In the genomic region with DNA sequence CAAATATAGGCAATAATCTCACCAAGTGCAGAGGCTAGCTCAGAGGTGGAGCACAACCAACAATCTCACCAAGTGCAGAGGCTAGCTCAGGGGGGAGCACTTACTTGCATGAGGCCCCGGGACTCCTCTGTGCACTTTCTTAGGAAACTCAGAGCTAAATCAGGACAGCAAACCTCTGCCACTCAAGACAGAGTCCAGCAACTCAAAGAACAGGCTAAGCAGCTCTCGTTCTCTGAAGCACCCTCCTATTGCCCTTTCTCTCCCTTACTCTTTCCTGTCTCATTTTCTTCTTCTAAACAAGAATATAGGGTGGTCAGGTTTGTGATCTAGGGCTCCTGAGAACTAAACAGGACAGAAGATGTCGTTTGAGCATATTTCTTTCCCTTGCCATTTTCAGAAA, we compare ENCODE assay signal across 26 mouse cellular contexts. TPM values are rescaled to one million over a fixed set of nuclear protein-coding genes. Genes with fewer than 3 reads are reported as not detected.
"Had no signal": no experiment of that assay in that cellular context is flagged by ENCODE, and none has a peak within 500 bp of the region (broad histone marks: within the 10 kb centered on the region; RNA-seq: fewer than 3 reads in every experiment).

No protein-coding gene starts in this region.

- H3K4me2 ChIP-seq: liver, embryonic 11.5 days; liver, embryonic 13.5 days; liver, embryonic 15.5 days; midbrain, embryonic 11.5 days; midbrain, embryonic 13.5 days; midbrain, embryonic 15.5 days; neural tube, embryonic 13.5 days; neural tube, embryonic 15.5 days had no signal

- H3K4me3 ChIP-seq: liver, embryonic 13.5 days; liver, embryonic 15.5 days; megakaryocyte, embryonic 14.5 days; midbrain, embryonic 13.5 days; midbrain, embryonic 15.5 days; myocyte; neural tube, embryonic 13.5 days; neural tube, embryonic 15.5 days had no signal

- H3K9me3 ChIP-seq: liver, embryonic 13.5 days; liver, embryonic 15.5 days; midbrain, embryonic 13.5 days; neural tube, embryonic 15.5 days had no signal

- H3K9ac ChIP-seq: liver, embryonic 13.5 days; liver, embryonic 15.5 days; liver, postnatal 0 days; midbrain, embryonic 13.5 days; midbrain, embryonic 15.5 days; neural tube, embryonic 13.5 days; neural tube, embryonic 15.5 days had no signal

- H3K27ac ChIP-seq: liver, embryonic 13.5 days; liver, embryonic 15.5 days; macrophage; midbrain, embryonic 13.5 days; midbrain, embryonic 15.5 days; neural tube, embryonic 13.5 days; neural tube, embryonic 15.5 days had no signal

- H3K4me1 ChIP-seq: liver, embryonic 13.5 days; liver, embryonic 15.5 days; megakaryocyte, embryonic 14.5 days; midbrain, embryonic 13.5 days; midbrain, embryonic 15.5 days; neural tube, embryonic 13.5 days; neural tube, embryonic 15.5 days had no signal

- H3K36me3 ChIP-seq: liver, embryonic 13.5 days; liver, embryonic 15.5 days; midbrain, embryonic 13.5 days; midbrain, embryonic 15.5 days; neural tube, embryonic 13.5 days; neural tube, embryonic 15.5 days had no signal

- DNase-seq: liver; liver, embryonic 13.5 days; liver, postnatal 0 days; lung, adult 2 months; retina, postnatal 1 day; right cerebral cortex, adult 18-20 months; right cerebral cortex, postnatal 25 days; right cerebral cortex, postnatal 4 days; spleen, adult 18-20 months; thymus, adult 18-20 months; thymus, postnatal 14 days; thymus, postnatal 36 days had no signal

- ATAC-seq: liver, postnatal 0 days; midbrain, embryonic 13.5 days; midbrain, embryonic 15.5 days had no signal

- H3K27me3 ChIP-seq: liver, embryonic 13.5 days; liver, embryonic 15.5 days; megakaryocyte, embryonic 14.5 days; midbrain, embryonic 13.5 days; midbrain, embryonic 15.5 days; neural tube, embryonic 13.5 days; neural tube, embryonic 15.5 days had no signal

RNA-seq across cellular contexts. Expression of gene Cyp2f2, which starts 7.7 kb away (rescaled TPM):
- polyA plus RNA-seq: liver, embryonic 11.5 days; macrophage; midbrain, embryonic 11.5 days; midbrain, embryonic 13.5 days; neural tube, embryonic 11.5 days; neural tube, embryonic 13.5 days; neural tube, embryonic 15.5 days had no signal

RNA-seq across cellular contexts. Expression of gene Cyp2t4, which starts 41.5 kb away (rescaled TPM):
- polyA plus RNA-seq: liver, embryonic 11.5 days; liver, embryonic 15.5 days; liver, postnatal 0 days; lung, adult 2 months; macrophage; midbrain, embryonic 15.5 days; neural tube, embryonic 11.5 days; small intestine, adult 2 months; stomach, embryonic 14.5 days; thymus, postnatal 0 days had no signal
